Mouse (Mus musculus) Patski (cell line): ENCODE data around the gene Mat2b. TPM values are rescaled to one million over a fixed set of nuclear protein-coding genes. Genes with fewer than 3 reads are reported as not detected.

ENCODE experiments used
- ATAC-seq: fragments of 100-300 bp; one replicate; pipeline ENCODE4 v1.8.0; 2021
- CTCF ChIA-PET: fragments of 350-600 bp; sonication (Branson Sonifier 250); formaldehyde crosslinking; loops from one replicate; lab custom pipeline; 2022; ENCODE audit warnings: inconsistent platforms; lab: Charles Lee
- POLR2A ChIA-PET: fragments of 350-600 bp; sonication (Branson Sonifier 250); formaldehyde crosslinking; loops from one replicate; lab custom pipeline; 2022; ENCODE audit warnings: antibody characterized with exemption, inconsistent platforms; lab: Charles Lee
- DNase-seq: peaks from one replicate; pipeline ENCODE4 v3.0.0-alpha.2; 2011; ENCODE audit warnings: low read depth, low spot score
- H3K27me3 ChIP-seq: fragments of 371-371 bp; one replicate; pipeline ENCODE4 v1.5.1; 2021
- CTCF ChIP-seq: fragments of 100-300 bp; IDR thresholded peaks from one replicate; pipeline ENCODE4 v1.5.1; 2021
- in situ Hi-C: fragments of 300-500 bp; cut with MboI; formaldehyde crosslinking; loops from 3 replicates; pipeline ENCODE4 v1.11.1; 2018; ENCODE audit warnings: low pct_unique_long_range_greater_than_20kb, mixed read lengths
- polyA plus RNA-seq: library from polyadenylated mRNA; unstranded; gene quantifications from one replicate; pipeline ENCODE4 v1.2.3, GENCODE M21; 2021

The Mat2b gene
- polyA plus RNA-seq, 1 experiment from 2014 or later: 101 TPM

- DNase-seq: no peak
- in situ Hi-C loops: no loop called here
- POLR2A ChIA-PET: no interaction called here
- peaks cover 14% of the 10 kb centered on the region for H3K27me3 ChIP-seq
- TF ChIP-seq CTCF: no peak
- ATAC-seq: no peak
- CTCF ChIA-PET: no interaction called here
Measured at GRCm38 (mm10) chr11:40649726-40650445, 45.1 kb downstream of the Mat2b start.

- POLR2A ChIA-PET: no interaction called here
- TF ChIP-seq CTCF: no peak
- no peak for ATAC-seq
- DNase-seq: no peak
- in situ Hi-C loops: no loop called here
- CTCF ChIA-PET: no interaction called here
- peaks cover 8% of the 10 kb centered on the region for H3K27me3 ChIP-seq
Measured at GRCm38 (mm10) chr11:40647246-40647645, 47.8 kb downstream of the Mat2b start.

Other genes starting within 250 kb of the Mat2b start
- gene Hmmr, start 38.2 kb upstream of the Mat2b start, polyA plus RNA-seq: 27.7 TPM
- 84.7 TPM for gene Nudcd2, start 38.5 kb upstream of the Mat2b start, polyA plus RNA-seq
- 77.6 TPM for gene Ccng1, start 60.1 kb upstream of the Mat2b start, polyA plus RNA-seq